Mouse (Mus musculus) G1E (cell line): ENCODE measurements around the gene Donson.

Experiments
- CTCF ChIP-seq: IDR thresholded peaks from 2 replicates; pipeline ENCODE4 v1.5.1; 2012; ENCODE audit warnings: low read depth, low read length, inconsistent platforms, mixed read lengths
- POLR2AphosphoS5 ChIP-seq: IDR thresholded peaks from 2 replicates; pipeline ENCODE4 v1.6.1; 2012; ENCODE audit warnings: low read depth, low read length, inconsistent platforms; ENCODE audit not compliant: insufficient replicate concordance
- TAL1 ChIP-seq: conservative IDR thresholded peaks from 2 replicates; pipeline ENCODE4 v1.6.1; 2012; ENCODE audit warnings: low read depth, low read length, inconsistent platforms, mixed read lengths

- no peak; the same call in 1 of the 2 replicates for TF ChIP-seq POLR2AphosphoS5
- TF ChIP-seq CTCF = no peak
- TF ChIP-seq TAL1 = no peak
Observed at GRCm38 (mm10) chr16:91646681-91647419, 41.7 kb downstream of the Donson start, which contains the start of gene Gart.
